Mouse (Mus musculus) intestine, embryonic 15.5 days (tissue): ENCODE measurements around the gene Kdm5b. TPM values are rescaled to one million over a fixed set of nuclear protein-coding genes. Genes with fewer than 3 reads are reported as not detected.

Source experiments
- ATAC-seq: fragments of 200-750 bp; cut with Nextera tagmentation; 2 replicates; pipeline ENCODE4 v1.8.0; 2017; ENCODE audit warnings: moderate TSS enrichment, moderate library complexity
- H3K27ac ChIP-seq: fragments of 300-500 bp; sonication (generic); 2 replicates; pipeline ENCODE4 v1.5.1; 2015; ENCODE audit warnings: mild to moderate bottlenecking, inconsistent platforms
- H3K27me3 ChIP-seq: fragments of 300-500 bp; sonication (generic); replicated peaks from 2 replicates; pipeline ENCODE4 v1.6.1; 2015; ENCODE audit warnings: inconsistent platforms
- H3K36me3 ChIP-seq: fragments of 300-500 bp; sonication (generic); 2 replicates; pipeline ENCODE4 v1.6.1; 2015; ENCODE audit warnings: inconsistent platforms
- H3K4me1 ChIP-seq: fragments of 300-500 bp; sonication (generic); replicated peaks from 2 replicates; pipeline ENCODE4 v1.6.1; 2015; ENCODE audit warnings: inconsistent platforms
- H3K4me2 ChIP-seq: fragments of 300-500 bp; sonication (generic); replicated peaks from 2 replicates; pipeline ENCODE4 v1.6.1; 2015; ENCODE audit warnings: mild to moderate bottlenecking, inconsistent platforms
- H3K4me3 ChIP-seq: fragments of 300-500 bp; sonication (generic); replicated peaks from 2 replicates; pipeline ENCODE4 v1.5.1; 2015; ENCODE audit warnings: inconsistent platforms
- H3K9ac ChIP-seq: fragments of 300-500 bp; sonication (generic); 2 replicates; pipeline ENCODE4 v1.6.1; 2015; ENCODE audit warnings: inconsistent platforms
- H3K9me3 ChIP-seq: fragments of 300-500 bp; sonication (generic); 2 replicates; pipeline ENCODE4 v1.6.1; 2016; ENCODE audit warnings: inconsistent platforms
- WGBS: fragments of 180-500 bp; shearing (Covaris S2); methylation state at CpG from one replicate; pipeline ENCODE4 v1.1.7; 2015; 5-methylcytosine and 5-hydroxymethylcytosine counted together
- polyA plus RNA-seq: library from polyadenylated mRNA; unstranded; fragments of >200 nt; fragmentation: Nextera tagmentation; extraction: Ambion mirVana; gene quantifications from 2 replicates; pipeline ENCODE4 v1.2.1, GENCODE M21; 2015

Kdm5b gene
- polyA plus RNA-seq, 1 experiment from 2014 or later: 38.7 TPM

DNA sequence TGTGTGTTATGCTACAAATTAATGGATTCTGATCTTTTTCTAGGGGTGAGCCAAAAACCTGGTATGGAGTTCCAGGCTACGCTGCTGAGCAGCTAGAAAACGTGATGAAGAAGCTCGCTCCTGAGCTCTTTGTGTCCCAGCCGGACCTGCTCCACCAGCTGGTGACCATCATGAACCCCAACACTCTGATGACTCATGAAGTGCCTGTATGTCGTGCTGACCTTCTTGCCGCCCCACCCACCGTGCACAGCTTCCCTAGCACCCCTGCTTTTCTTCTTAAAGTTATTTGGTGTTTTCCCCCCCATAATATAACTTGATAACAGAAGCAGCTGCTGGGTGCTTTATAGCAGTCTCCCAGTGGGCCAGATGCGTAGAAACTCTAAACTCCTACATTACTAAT lies 45.7 kb downstream of the Kdm5b start:
- Histone ChIP-seq H3K9ac (no peak overlapping the region), H3K4me1 (peaks cover 4% of the 10 kb centered on the region; the same call in 1 of the 2 replicates), H3K9me3 (no peaks in the 10 kb centered on the region), H3K4me2 (no peak overlapping the region), H3K4me3 (no peak overlapping the region), H3K27me3 (no peaks in the 10 kb centered on the region), H3K27ac (no peak overlapping the region), H3K36me3 (peaks cover 8% of the 10 kb centered on the region)
- 53% methylated on average over 8 of the region's 8 CpGs for WGBS
- ATAC-seq: no peak

GRCm38 (mm10) chr1:134606381-134606780 lies 46.4 kb downstream of the Kdm5b start:
- Histone ChIP-seq H3K36me3 (peaks cover 8% of the 10 kb centered on the region), H3K27me3 (no peaks in the 10 kb centered on the region), H3K27ac (no peak overlapping the region), H3K4me1 (peaks cover 4% of the 10 kb centered on the region; the same call in 1 of the 2 replicates), H3K4me2 (no peak overlapping the region), H3K4me3 (no peak overlapping the region), H3K9ac (no peak overlapping the region), H3K9me3 (no peaks in the 10 kb centered on the region)
- no peak for ATAC-seq
- 91% methylated on average over 2 of the region's 2 CpGs for WGBS

GRCm38 (mm10) chr1:134607279-134607678 lies 47.3 kb downstream of the Kdm5b start:
- Histone ChIP-seq H3K4me2 (no peak overlapping the region), H3K9ac (no peak overlapping the region), H3K4me1 (peaks cover 4% of the 10 kb centered on the region; the same call in 1 of the 2 replicates), H3K4me3 (no peak overlapping the region), H3K27ac (no peak overlapping the region), H3K36me3 (peaks cover 11% of the 10 kb centered on the region), H3K9me3 (no peaks in the 10 kb centered on the region), H3K27me3 (no peaks in the 10 kb centered on the region)
- no peak for ATAC-seq
- 73% methylated on average over 1 of the region's 1 CpGs for WGBS

DNA sequence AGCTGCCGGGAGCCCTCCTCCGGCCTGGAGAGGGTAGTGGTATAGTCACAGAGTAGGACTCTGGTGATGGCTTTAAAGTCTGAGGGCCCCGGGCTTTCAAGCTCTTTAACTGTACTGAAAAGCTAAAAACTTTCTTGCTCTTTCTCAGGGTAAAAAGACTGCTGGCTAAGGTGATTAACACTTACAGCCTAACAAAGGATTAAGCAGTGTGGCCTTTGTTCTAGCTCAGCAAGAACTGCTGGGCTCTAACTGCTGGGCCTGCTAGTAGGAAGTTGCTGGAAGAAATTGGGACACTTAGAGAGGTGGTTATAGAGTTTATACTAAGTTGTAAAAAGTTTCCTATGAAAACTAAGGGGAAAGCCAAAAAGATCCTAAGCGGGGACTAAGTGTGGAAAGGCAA lies 49.2 kb downstream of the Kdm5b start:
- Histone ChIP-seq H3K4me1 (peaks cover 4% of the 10 kb centered on the region; the same call in 1 of the 2 replicates), H3K9me3 (no peaks in the 10 kb centered on the region), H3K4me3 (no peak overlapping the region), H3K36me3 (peaks cover 9% of the 10 kb centered on the region; the same call in 1 of the 2 replicates), H3K4me2 (no peak overlapping the region), H3K27me3 (no peaks in the 10 kb centered on the region), H3K9ac (no peak overlapping the region), H3K27ac (0 out of 2 replicates have a peak overlapping the region, but pooled peaks have one; percentile 14)
- WGBS: 28% methylated on average over 4 of the region's 4 CpGs
- ATAC-seq: peak; percentile 69

DNA sequence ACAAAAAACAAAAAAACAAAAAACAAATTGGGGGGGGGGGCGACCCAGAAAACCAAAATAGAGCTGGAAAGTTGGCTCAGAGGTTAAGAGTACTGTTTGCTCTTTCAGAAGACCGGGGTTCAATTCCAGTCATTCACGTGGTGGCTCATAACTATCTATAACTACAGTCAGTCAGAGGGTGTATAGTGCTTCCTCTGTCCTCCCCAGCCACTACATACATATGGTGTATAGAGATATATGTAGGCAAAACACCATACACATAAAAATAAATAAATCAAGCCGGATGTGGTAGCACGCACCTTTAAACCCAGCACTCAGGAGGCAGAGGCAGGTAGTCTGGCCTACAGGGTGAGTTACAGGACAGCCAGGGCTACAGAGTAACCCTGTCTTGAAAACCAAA lies 54.6 kb downstream of the Kdm5b start:
- no peaks in the 10 kb centered on the region for H3K4me1 ChIP-seq
- no peak overlapping the region for H3K27ac ChIP-seq
- no peaks in the 10 kb centered on the region for H3K9me3 ChIP-seq
- 89% methylated on average over 5 of the region's 5 CpGs for WGBS
- no peak overlapping the region for H3K4me2 ChIP-seq
- H3K36me3 ChIP-seq: peaks cover 28% of the 10 kb centered on the region
- no peak overlapping the region for H3K9ac ChIP-seq
- no peak for ATAC-seq
- no peak overlapping the region for H3K4me3 ChIP-seq
- H3K27me3 ChIP-seq: no peaks in the 10 kb centered on the region

DNA sequence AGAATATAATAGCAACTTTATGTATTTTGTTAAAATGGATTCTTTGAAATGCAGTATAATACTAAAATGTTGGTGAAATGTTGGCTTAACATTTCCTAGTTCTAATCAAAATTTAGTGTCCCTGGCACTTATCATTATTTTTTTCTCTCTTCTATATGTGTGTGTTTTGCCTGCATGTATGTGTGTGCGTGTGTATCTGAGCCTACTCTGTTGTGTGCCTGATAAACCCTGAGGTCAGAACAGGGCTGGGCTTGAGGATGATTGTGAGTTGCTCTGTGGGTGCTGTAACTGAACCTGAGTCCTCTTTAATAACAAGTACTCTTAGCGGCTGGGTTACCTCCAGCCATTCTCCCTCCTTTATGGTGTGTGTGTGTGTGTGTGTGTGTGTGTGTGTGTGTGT lies 55.0 kb downstream of the Kdm5b start:
- Histone ChIP-seq H3K9ac (no peak overlapping the region), H3K36me3 (peaks cover 33% of the 10 kb centered on the region), H3K4me1 (no peaks in the 10 kb centered on the region), H3K9me3 (no peaks in the 10 kb centered on the region), H3K4me3 (no peak overlapping the region), H3K4me2 (no peak overlapping the region), H3K27ac (no peak overlapping the region), H3K27me3 (no peaks in the 10 kb centered on the region)
- WGBS: 90% methylated on average over 2 of the region's 2 CpGs
- ATAC-seq: no peak

GRCm38 (mm10) chr1:134617656-134618055 lies 57.7 kb downstream of the Kdm5b start:
- Histone ChIP-seq H3K9ac (no peak overlapping the region), H3K4me2 (no peak overlapping the region), H3K36me3 (peaks cover 37% of the 10 kb centered on the region), H3K9me3 (no peaks in the 10 kb centered on the region), H3K4me3 (no peak overlapping the region), H3K27me3 (no peaks in the 10 kb centered on the region), H3K4me1 (no peaks in the 10 kb centered on the region), H3K27ac (no peak overlapping the region)
- no peak for ATAC-seq
- WGBS: 76% methylated on average over 9 of the region's 9 CpGs

DNA sequence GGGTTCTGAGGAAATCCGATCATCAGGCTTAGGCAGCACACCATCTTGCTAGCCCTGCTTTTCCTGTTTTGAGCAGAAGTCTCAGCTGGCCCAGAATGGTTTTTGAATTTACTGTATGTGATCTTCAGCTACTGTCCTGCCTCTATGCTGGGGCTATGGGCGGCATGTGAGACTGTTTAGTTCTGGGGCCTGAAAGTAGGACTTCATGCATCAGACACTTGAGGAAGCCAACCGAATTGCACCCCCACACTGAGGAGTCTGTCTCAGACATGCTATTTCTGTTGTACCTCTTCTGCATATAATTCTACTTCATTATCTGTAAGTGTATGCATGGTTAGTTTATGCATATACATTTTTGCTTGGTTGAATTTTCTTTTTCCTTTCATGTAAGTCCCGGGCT lies 65.4 kb downstream of the Kdm5b start:
- H3K27me3 ChIP-seq: no peaks in the 10 kb centered on the region
- no peak overlapping the region for H3K9ac ChIP-seq
- H3K4me3 ChIP-seq: no peak overlapping the region
- no peak overlapping the region for H3K27ac ChIP-seq
- WGBS: 92% methylated on average over 4 of the region's 4 CpGs
- ATAC-seq: no peak
- H3K4me1 ChIP-seq: no peaks in the 10 kb centered on the region
- H3K36me3 ChIP-seq: peaks cover 47% of the 10 kb centered on the region
- H3K9me3 ChIP-seq: no peaks in the 10 kb centered on the region
- no peak overlapping the region for H3K4me2 ChIP-seq

GRCm38 (mm10) chr1:134629455-134629854 lies 69.5 kb downstream of the Kdm5b start:
- H3K4me3 ChIP-seq: no peak overlapping the region
- H3K4me1 ChIP-seq: no peaks in the 10 kb centered on the region
- no peaks in the 10 kb centered on the region for H3K9me3 ChIP-seq
- H3K4me2 ChIP-seq: no peak overlapping the region
- H3K27ac ChIP-seq: no peak overlapping the region
- no peak for ATAC-seq
- no peaks in the 10 kb centered on the region for H3K27me3 ChIP-seq
- 91% methylated on average over 10 of the region's 10 CpGs for WGBS
- H3K9ac ChIP-seq: no peak overlapping the region
- H3K36me3 ChIP-seq: peaks cover 53% of the 10 kb centered on the region

DNA sequence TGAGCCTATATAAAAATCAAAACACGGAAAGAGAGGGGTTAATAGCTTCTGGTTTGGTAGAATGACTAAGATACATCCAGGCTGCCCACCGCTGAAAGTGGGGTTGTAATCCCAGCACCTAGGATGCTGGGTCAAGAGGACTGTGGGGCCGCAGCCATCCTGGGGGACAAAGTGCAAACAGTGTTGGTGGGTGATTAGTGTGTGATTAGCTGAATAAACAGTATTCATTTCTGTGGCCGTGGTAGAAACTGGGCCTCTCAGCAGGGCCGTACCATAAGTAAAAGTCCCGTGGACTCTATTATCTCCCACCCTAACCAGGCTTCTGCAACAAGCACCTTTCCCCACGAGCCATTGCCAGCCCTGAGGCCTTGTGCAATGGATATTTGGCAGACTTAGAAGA lies 74.3 kb downstream of the Kdm5b start:
- no peaks in the 10 kb centered on the region; the same call in 1 of the 2 replicates for H3K4me1 ChIP-seq
- H3K9me3 ChIP-seq: no peaks in the 10 kb centered on the region
- H3K9ac ChIP-seq: no peak overlapping the region
- H3K36me3 ChIP-seq: peaks cover 22% of the 10 kb centered on the region; the same call in 1 of the 2 replicates
- WGBS: 56% methylated on average over 7 of the region's 7 CpGs
- no peak overlapping the region for H3K4me3 ChIP-seq
- H3K27me3 ChIP-seq: no peaks in the 10 kb centered on the region
- ATAC-seq: peak; percentile 72
- H3K4me2 ChIP-seq: no peak overlapping the region
- no peak overlapping the region for H3K27ac ChIP-seq

DNA sequence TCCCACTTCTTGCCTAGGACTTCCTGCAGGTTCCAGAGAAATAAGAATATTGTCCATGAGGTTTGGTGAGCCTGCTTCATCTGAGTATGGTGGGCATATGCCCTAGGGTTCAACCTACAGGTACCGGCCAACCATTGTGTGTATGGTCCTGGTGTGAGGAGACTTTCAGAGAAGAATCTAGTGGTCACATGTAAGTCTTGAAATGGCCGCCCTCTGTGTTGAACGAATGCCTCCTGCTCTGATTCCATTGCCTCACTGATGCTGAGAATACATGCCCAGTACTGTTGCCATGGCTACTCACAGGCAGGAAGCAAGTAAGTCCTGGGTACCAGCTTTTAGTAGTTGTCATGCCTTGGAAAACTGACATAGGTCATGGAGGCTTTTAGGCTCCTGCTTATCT lies 76.3 kb downstream of the Kdm5b start:
- 77% methylated on average over 3 of the region's 3 CpGs for WGBS
- Histone ChIP-seq H3K9me3 (no peaks in the 10 kb centered on the region), H3K9ac (no peak overlapping the region), H3K36me3 (peaks cover 6% of the 10 kb centered on the region; the same call in 1 of the 2 replicates), H3K27ac (no peak overlapping the region), H3K4me3 (no peak overlapping the region), H3K27me3 (no peaks in the 10 kb centered on the region), H3K4me1 (no peaks in the 10 kb centered on the region; the same call in 1 of the 2 replicates), H3K4me2 (no peak overlapping the region)
- ATAC-seq: no peak

- no peak for ATAC-seq
- Histone ChIP-seq H3K36me3 (peaks cover 5% of the 10 kb centered on the region; the same call in 1 of the 2 replicates), H3K4me3 (no peak overlapping the region), H3K4me1 (no peaks in the 10 kb centered on the region; the same call in 1 of the 2 replicates), H3K27ac (no peak overlapping the region), H3K4me2 (no peak overlapping the region), H3K9me3 (no peaks in the 10 kb centered on the region), H3K9ac (no peak overlapping the region), H3K27me3 (no peaks in the 10 kb centered on the region)
- WGBS: 8% methylated on average over 3 of the region's 3 CpGs
Observed at GRCm38 (mm10) chr1:134636684-134637083, 76.7 kb downstream of the Kdm5b start.

DNA sequence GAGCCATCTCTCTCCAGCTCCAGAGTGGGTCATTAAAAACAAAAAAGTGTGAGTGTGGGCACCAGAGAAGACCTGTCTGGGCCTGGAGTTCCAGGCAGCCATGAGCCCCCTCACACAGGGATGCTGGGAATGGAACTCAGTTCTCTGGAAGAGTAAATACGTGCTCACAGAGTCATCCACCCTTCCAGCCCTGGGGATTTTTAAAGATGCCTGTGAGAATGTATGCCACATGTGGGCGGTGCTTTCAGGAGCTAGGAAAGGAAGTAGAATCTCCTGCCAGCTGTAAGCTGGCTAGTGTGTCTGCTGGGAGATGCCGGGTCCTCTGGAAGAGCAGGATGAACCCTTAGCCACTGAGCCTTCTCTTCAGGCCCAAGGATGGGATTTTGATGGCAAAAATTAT lies 78.1 kb downstream of the Kdm5b start:
- peaks cover under 1% of the 10 kb centered on the region; the same call in 1 of the 2 replicates for H3K27me3 ChIP-seq
- WGBS: 29% methylated on average over 3 of the region's 3 CpGs
- no peak overlapping the region for H3K27ac ChIP-seq
- no peak overlapping the region for H3K9ac ChIP-seq
- no peak overlapping the region for H3K4me3 ChIP-seq
- no peak for ATAC-seq
- H3K36me3 ChIP-seq: peaks cover under 1% of the 10 kb centered on the region; the same call in 1 of the 2 replicates
- H3K9me3 ChIP-seq: no peaks in the 10 kb centered on the region
- H3K4me2 ChIP-seq: no peak overlapping the region
- H3K4me1 ChIP-seq: no peaks in the 10 kb centered on the region; the same call in 1 of the 2 replicates
